Comparison of ENCODE assay signal across 25 mouse cellular contexts in the genomic region with DNA sequence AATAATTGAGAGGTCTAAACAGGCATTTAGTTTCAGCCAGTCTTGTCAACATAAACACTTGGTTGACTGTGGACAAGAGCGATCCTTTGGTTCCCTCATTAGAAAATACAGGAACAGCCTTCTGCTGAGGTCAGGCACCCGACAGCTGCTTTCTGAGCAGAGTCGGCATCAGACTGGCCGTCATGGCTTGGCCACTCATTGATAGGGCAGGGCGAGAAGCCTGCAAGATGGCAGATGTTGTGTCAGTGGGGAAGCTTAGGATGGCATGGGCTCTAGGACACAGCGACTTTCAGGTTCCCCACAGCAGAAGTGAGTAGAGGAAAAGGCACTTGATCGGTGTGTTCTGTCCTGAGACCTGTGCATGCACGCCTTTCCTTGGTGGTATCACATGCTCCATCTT.
"Had no signal": no experiment of that assay in that cellular context is flagged by ENCODE, and none has a peak within 500 bp of the region (broad histone marks: within the 10 kb centered on the region; RNA-seq: fewer than 3 reads in every experiment).

No protein-coding gene starts in this region.

- H3K4me2 ChIP-seq: heart, embryonic 11.5 days; heart, embryonic 13.5 days; heart, embryonic 15.5 days; hindbrain, embryonic 12.5 days; hindbrain, embryonic 15.5 days; intestine, embryonic 15.5 days; limb, embryonic 12.5 days; liver, embryonic 12.5 days had no signal

- H3K9me3 ChIP-seq: heart, embryonic 13.5 days; heart, embryonic 15.5 days; hindbrain, embryonic 10.5 days; hindbrain, embryonic 12.5 days; hindbrain, embryonic 15.5 days; intestine, embryonic 15.5 days; limb, embryonic 10.5 days; limb, embryonic 12.5 days; liver, embryonic 12.5 days had no signal

- H3K9ac ChIP-seq: heart, embryonic 13.5 days; heart, embryonic 15.5 days; hindbrain, embryonic 12.5 days; hindbrain, embryonic 15.5 days; intestine, embryonic 15.5 days; limb, embryonic 12.5 days; liver, embryonic 12.5 days; liver, embryonic 14.5 days had no signal

- H3K4me3 ChIP-seq: gastrocnemius, adult 2 months; heart, adult 2 months; heart, embryonic 13.5 days; heart, embryonic 15.5 days; hindbrain, embryonic 10.5 days; hindbrain, embryonic 12.5 days; hindbrain, embryonic 15.5 days; intestine, embryonic 15.5 days; layer of hippocampus, adult 2 months; left cerebral cortex, adult 2 months; limb, embryonic 10.5 days; limb, embryonic 12.5 days; liver, embryonic 12.5 days had no signal

- H3K4me1 ChIP-seq: heart, embryonic 13.5 days; heart, embryonic 15.5 days; hindbrain, embryonic 10.5 days; hindbrain, embryonic 12.5 days; hindbrain, embryonic 15.5 days; intestine, embryonic 15.5 days; limb, embryonic 10.5 days; limb, embryonic 12.5 days; liver, embryonic 12.5 days had no signal

- H3K27ac ChIP-seq: gastrocnemius, adult 2 months; heart, adult 2 months; heart, embryonic 13.5 days; heart, embryonic 15.5 days; hindbrain, embryonic 10.5 days; hindbrain, embryonic 12.5 days; hindbrain, embryonic 15.5 days; intestine, embryonic 15.5 days; layer of hippocampus, adult 2 months; left cerebral cortex, adult 2 months; limb, embryonic 10.5 days; limb, embryonic 12.5 days; liver, embryonic 12.5 days; liver, embryonic 14.5 days had no signal

- ATAC-seq: inflammation-experienced regulatory T-cells, adult 6 months; intestine, embryonic 15.5 days; intestine, postnatal 0 days; liver, embryonic 12.5 days had no signal

- DNase-seq: gastrocnemius, adult 2 months; gastrocnemius, postnatal 10 days; gastrocnemius, postnatal 25 days; heart, adult 2 months; heart, postnatal 4 days; kidney, adult 18-20 months; kidney, adult 8-10 months; kidney, postnatal 10 days; kidney, postnatal 25 days; kidney, postnatal 4 days had no signal

- H3K27me3 ChIP-seq: heart, embryonic 13.5 days; heart, embryonic 15.5 days; hindbrain, embryonic 12.5 days; hindbrain, embryonic 15.5 days; intestine, embryonic 15.5 days; limb, embryonic 12.5 days; liver, embryonic 12.5 days had no signal
